Mouse (Mus musculus) induced T-regulatory cell, adult 2 months (primary cell): ENCODE data around the gene Efl1.

Experiments used
- DNase-seq: peaks from one replicate; pipeline ENCODE4 v3.0.0-alpha.2; 2012; ENCODE audit warnings: low read depth

Efl1 gene

GRCm38 (mm10) chr7:82812186-82813155 is 164.1 kb downstream of the Efl1 start:
- DNase-seq, result no peak

DNA sequence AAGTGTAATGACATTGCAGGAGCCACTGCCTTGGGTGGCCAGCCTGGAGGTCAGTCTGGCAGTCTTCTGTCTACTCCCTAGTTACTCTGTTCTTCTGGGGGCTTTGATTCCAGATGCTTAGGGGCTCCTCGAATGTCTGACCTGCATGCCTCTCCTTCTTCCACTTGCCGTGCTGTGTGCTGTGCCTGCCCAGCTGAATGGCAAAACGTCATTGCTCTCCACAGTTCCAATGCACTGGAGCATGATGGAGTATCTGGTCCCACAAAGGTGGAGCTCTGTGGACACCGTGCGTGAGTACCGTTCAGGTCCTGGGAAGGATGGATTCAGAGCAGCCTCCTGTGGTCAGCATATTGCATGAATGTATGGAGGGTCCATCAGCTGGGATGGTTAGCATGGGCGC is 171.1 kb downstream of the Efl1 start:
- DNase-seq, result no peak

DNA sequence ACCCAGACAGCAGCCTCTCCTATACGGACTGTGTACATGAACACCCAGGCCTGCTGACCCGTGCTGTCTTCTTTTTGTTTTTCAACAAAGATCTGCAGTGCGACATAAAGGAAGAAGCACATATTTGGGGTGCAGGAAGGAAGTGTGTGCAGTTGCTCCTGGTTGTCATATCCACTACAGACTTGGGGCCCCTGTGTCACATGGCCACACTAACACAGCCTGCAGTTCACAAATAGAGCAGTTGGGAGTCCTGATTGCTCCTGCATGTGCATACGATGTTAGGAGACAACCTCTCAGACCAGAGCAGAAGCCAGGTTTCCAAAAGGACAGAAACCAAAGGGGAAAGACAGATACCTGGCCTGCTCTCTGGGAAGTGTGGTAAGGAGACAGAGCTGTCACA is 172.2 kb downstream of the Efl1 start:
- peak; percentile 18 for DNase-seq

DNA sequence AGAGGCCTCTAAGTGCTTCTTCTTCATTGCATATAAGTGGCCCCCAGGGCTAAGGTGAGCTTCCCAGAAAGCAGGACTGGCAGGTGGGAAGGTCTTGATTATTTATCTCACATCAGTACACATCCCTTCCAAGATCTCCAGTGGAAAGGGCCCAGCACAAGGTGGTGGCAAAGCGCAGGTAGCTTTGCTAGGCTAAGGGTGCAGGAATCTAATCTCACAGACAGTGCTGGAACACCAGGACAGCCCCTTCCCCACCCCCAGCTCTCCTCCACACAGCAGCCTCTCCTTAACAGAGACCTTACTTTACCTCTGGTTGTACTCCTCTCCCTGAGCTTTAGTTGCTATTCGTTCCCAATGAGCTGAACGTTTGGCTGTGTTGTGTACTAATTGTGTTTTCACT is 173.1 kb downstream of the Efl1 start:
- no peak for DNase-seq

DNA sequence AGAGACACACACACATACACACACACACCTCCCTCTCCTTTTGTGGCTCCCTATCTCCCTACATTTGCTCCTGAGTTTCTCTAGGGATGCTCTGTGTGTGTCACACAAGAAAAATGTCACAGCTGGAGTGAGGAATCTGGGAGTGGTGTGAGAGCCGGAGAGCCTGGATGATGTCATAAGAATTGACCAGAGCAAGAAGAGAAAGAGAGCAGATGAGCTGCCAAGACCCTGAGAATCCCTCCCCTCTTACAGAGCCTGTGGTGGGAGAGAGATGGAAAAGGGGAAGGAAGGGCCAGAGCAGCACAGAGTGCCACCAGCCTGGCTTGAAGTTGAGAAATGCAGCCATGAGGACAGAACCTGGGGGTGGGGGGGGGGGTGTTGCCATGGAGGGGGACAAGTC is 174.1 kb downstream of the Efl1 start:
- DNase-seq, result no peak
